Mouse (Mus musculus): ENCODE measurements around the gene Tbc1d24.

DNA sequence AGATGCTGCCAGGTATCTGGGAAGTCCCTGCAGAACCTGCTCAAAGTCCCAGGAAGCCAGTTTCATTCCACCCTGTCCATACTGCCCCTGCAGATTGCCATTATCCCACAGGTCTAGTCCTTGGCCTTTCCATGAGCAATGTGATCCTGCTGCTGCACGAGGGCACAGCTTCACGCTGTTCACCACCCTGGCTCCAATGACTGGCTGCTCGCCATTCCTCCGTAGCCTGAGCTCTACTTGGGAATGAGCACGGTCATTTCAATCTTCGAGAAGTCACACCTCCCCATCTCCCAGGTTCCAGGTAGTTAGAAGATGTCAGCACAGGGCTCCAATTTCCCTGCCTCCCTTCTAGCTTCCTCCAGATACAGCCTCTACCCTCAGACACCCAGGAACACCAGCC, 48.2 kb downstream of the Tbc1d24 start:
- TF ChIP-seq CTCF (IDR thresholded peaks at IDR 0.05; ENCODE audit: control insufficient read depth, insufficient read depth, insufficient read length), result no peak
- TF ChIP-seq MYOG (IDR thresholded peaks at IDR 0.05; ENCODE audit: control insufficient read depth, extremely low read depth, insufficient read length), result no peak
- TF ChIP-seq MAX (IDR thresholded peaks at IDR 0.05), result no peak
- TF ChIP-seq USF1 (IDR thresholded peaks at IDR 0.05; ENCODE audit: low read depth), result no peak
- TF ChIP-seq CEBPB (IDR thresholded peaks at IDR 0.05; ENCODE audit: low read depth), result no peak
- no peak for TF ChIP-seq FOSL1 (IDR thresholded peaks at IDR 0.05; ENCODE audit: insufficient read depth, low read length, poor library complexity, severe bottlenecking)
- no peak for TF ChIP-seq MYOD1 (IDR thresholded peaks at IDR 0.05; ENCODE audit: control insufficient read depth, insufficient read length, low read depth)

Measured in C2C12 (cell line).